Mouse (Mus musculus) brain, embryonic 14.5 days (tissue): ENCODE measurements around the gene Cmklr1.
"Not testable (repeated sequence)": the region's sequence is repeated elsewhere in the genome, so short reads cannot be mapped to it uniquely, and the experiment has no call there.

Source experiments
- CTCF ChIP-seq: fragments of 200-500 bp; IDR thresholded peaks from 2 replicates; pipeline ENCODE4 v1.5.1; 2012; ENCODE audit warnings: inconsistent platforms, mild to moderate bottlenecking, moderate library complexity, borderline replicate concordance; ENCODE audit not compliant: insufficient read depth, insufficient read length; ENCODE audit errors: extremely low read depth
- POLR2A ChIP-seq: fragments of 200-500 bp; IDR thresholded peaks from 2 replicates; pipeline ENCODE4 v1.6.1; 2012; ENCODE audit warnings: mild to moderate bottlenecking, inconsistent platforms, borderline replicate concordance; ENCODE audit not compliant: poor library complexity, insufficient read depth, insufficient read length, severe bottlenecking; ENCODE audit errors: extremely low read depth

GRCm38 (mm10) chr5:113585619-113586457, 64.4 kb downstream of the Cmklr1 start:
- TF ChIP-seq POLR2A, CTCF: not testable (repeated sequence)
